Mouse (Mus musculus): ENCODE measurements around the gene Sptbn1.

DNA sequence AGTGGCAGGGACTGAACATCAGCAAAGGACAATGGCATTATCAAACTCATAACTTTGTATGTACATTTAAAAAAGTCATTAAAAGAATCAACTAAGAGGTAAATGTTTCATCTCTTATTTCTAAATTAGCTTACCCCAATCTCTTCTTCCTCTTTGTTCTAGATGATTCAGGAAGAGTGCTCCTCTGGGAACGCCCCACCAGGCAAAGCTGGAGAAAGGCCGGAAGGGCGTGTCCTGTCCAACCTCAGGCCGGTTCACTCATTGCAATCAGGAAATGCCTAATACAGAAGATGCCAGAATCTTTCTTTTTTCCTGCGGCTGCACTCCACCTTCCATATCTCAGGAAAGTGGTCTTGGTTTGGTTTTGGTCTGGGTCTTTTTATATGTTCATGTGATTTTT, 11.3 kb upstream of the Sptbn1 start:
- TF ChIP-seq CTCF (IDR thresholded peaks at IDR 0.05; ENCODE audit: low read depth) (no peak), EP300 (IDR thresholded peaks at IDR 0.05; ENCODE audit: low read depth) (peak; percentile 71; the same call in 1 of the 2 replicates)

Measured in heart, postnatal 0 days (tissue).